Comparison of ENCODE assay signal across 22 mouse cellular contexts in genomic region chr2:163546623-163547318, GRCm38 (mm10). TPM values are rescaled to one million over a fixed set of nuclear protein-coding genes. Genes with fewer than 3 reads are reported as not detected.
DNase-seq lines count a peak whose midpoint lies in the region; ATAC-seq and TF ChIP-seq lines count a peak whose summit lies in the region.
"Had no signal": no experiment of that assay in that cellular context is flagged by ENCODE, and none has a peak within 500 bp of the region (broad histone marks: within the 10 kb centered on the region; RNA-seq: fewer than 3 reads in every experiment).

No protein-coding gene starts in this region.

- no peaks in the 10 kb centered on the region for H3K27me3 ChIP-seq in intestine, embryonic 16.5 days (replicated peaks; ENCODE audit: control insufficient read depth, insufficient read depth, low read length)
- H3K27me3 ChIP-seq in kidney, embryonic 15.5 days, result no peaks in the 10 kb centered on the region
- H3K27me3 ChIP-seq in liver, adult 2 months (ENCODE audit: control insufficient read depth, insufficient read depth, low read length), result no peaks in the 10 kb centered on the region
- no peaks in the 10 kb centered on the region for H3K27me3 ChIP-seq in stomach, embryonic 14.5 days (ENCODE audit: control insufficient read depth, insufficient read depth, low read length)
- no peaks in the 10 kb centered on the region for H3K27me3 ChIP-seq in hindbrain, embryonic 16.5 days (replicated peaks; ENCODE audit: control insufficient read depth, insufficient read depth, low read length)

- H3K4me2 ChIP-seq in intestine, embryonic 16.5 days (ENCODE audit: low read depth, low read length), result 0 out of 2 replicates have a peak overlapping the region, but pooled peaks have one; percentile 53
- peak overlapping the region; percentile 32; the same call in 1 of the 2 replicates for H3K4me2 ChIP-seq in kidney, embryonic 15.5 days
- H3K4me2 ChIP-seq in stomach, embryonic 14.5 days (replicated peaks; ENCODE audit: low read depth, low read length), result no peak overlapping the region
- H3K4me2 ChIP-seq in hindbrain, embryonic 16.5 days (ENCODE audit: low read length), result no peak overlapping the region
- H3K4me2 ChIP-seq: heart, embryonic 11.5 days had no signal

- H3K36me3 ChIP-seq in intestine, embryonic 16.5 days (ENCODE audit: control insufficient read depth, insufficient read depth, low read length), result no peaks in the 10 kb centered on the region
- H3K36me3 ChIP-seq in kidney, embryonic 15.5 days, result no peaks in the 10 kb centered on the region
- H3K36me3 ChIP-seq in liver, adult 2 months (ENCODE audit: control insufficient read depth, insufficient read depth, low read length), result peaks cover 6% of the 10 kb centered on the region
- H3K36me3 ChIP-seq in stomach, embryonic 14.5 days (ENCODE audit: control insufficient read depth, insufficient read depth, low read length), result no peaks in the 10 kb centered on the region
- H3K36me3 ChIP-seq in hindbrain, embryonic 16.5 days (ENCODE audit: control insufficient read depth, insufficient read depth, low read length), result no peaks in the 10 kb centered on the region

- peak; percentile 94 for DNase-seq in liver, adult 2 months (ENCODE audit: extremely low read depth, low read depth, low spot score)
- DNase-seq in left cerebral cortex, adult 2 months (ENCODE audit: extremely low spot score in 1 of 2, low spot score in 2 of 2), result no peak
- no peak for DNase-seq in spleen, adult 18-20 months
- DNase-seq in left cerebral cortex, adult 9 months (ENCODE audit: low spot score in 2 of 2), result no peak
- DNase-seq: adrenal gland, postnatal 36 days; gastrocnemius, postnatal 25 days; heart, postnatal 36 days; right cerebral cortex, postnatal 4 days; thymus, postnatal 25 days had no signal

- H3K9ac ChIP-seq in intestine, embryonic 16.5 days (ENCODE audit: low read depth, low read length), result peak overlapping the region; percentile 73
- H3K9ac ChIP-seq in kidney, embryonic 15.5 days, result peak overlapping the region; percentile 21; the same call in 1 of the 2 replicates
- peak overlapping the region; percentile 94 for H3K9ac ChIP-seq in liver, adult 2 months (ENCODE audit: low read depth, low read length)
- H3K9ac ChIP-seq in stomach, embryonic 14.5 days (replicated peaks; ENCODE audit: low read depth, low read length), result no peak overlapping the region
- H3K9ac ChIP-seq in hindbrain, embryonic 16.5 days (ENCODE audit: low read depth, low read length), result no peak overlapping the region

- intact Hi-C loops in left cerebral cortex, adult 2 months (cut with DNase I), result no loop called here

- peak; percentile 92 for ATAC-seq in intestine, embryonic 16.5 days
- peak; percentile 72 for ATAC-seq in kidney, embryonic 15.5 days (replicated peaks; ENCODE audit: low FRiP score)
- peak; percentile 66 for ATAC-seq in stomach, embryonic 14.5 days (ENCODE audit: insufficient number of reproducible peaks, insufficient read depth, low FRiP score, low read depth)
- ATAC-seq in hindbrain, embryonic 16.5 days, result no peak
- ATAC-seq: activated CD4-positive, CD25-positive, alpha-beta regulatory T cell, adult 4 months had no signal

- H3K4me1 ChIP-seq in intestine, embryonic 16.5 days (ENCODE audit: control insufficient read depth, insufficient read depth, low read length), result peaks cover 5% of the 10 kb centered on the region; the same call in 1 of the 2 replicates
- H3K4me1 ChIP-seq in kidney, embryonic 15.5 days, result peaks cover 15% of the 10 kb centered on the region; the same call in 1 of the 2 replicates
- H3K4me1 ChIP-seq in liver, adult 2 months (ENCODE audit: control insufficient read depth, insufficient read depth, low read length), result peaks cover 10% of the 10 kb centered on the region; the same call in 1 of the 2 replicates
- no peaks in the 10 kb centered on the region for H3K4me1 ChIP-seq in stomach, embryonic 14.5 days (ENCODE audit: control insufficient read depth, insufficient read depth, low read length)
- H3K4me1 ChIP-seq in hindbrain, embryonic 16.5 days (ENCODE audit: control insufficient read depth, insufficient read depth, low read depth, low read length), result no peaks in the 10 kb centered on the region

- H3K27ac ChIP-seq in intestine, embryonic 16.5 days (ENCODE audit: low read length), result peak overlapping the region; percentile 81
- H3K27ac ChIP-seq in kidney, embryonic 15.5 days, result no peak overlapping the region
- H3K27ac ChIP-seq in liver, adult 2 months (replicated peaks; ENCODE audit: insufficient read depth, low read depth, low read length), result peak overlapping the region; percentile 97
- H3K27ac ChIP-seq in stomach, embryonic 14.5 days (ENCODE audit: low read length), result no peak overlapping the region
- H3K27ac ChIP-seq in left cerebral cortex, adult 2 months, result no peak overlapping the region
- H3K27ac ChIP-seq in hindbrain, embryonic 16.5 days (ENCODE audit: low read depth, low read length), result no peak overlapping the region

- peak; percentile 85 for TF ChIP-seq POLR2A in liver, adult 2 months (IDR thresholded peaks at IDR 0.05; ENCODE audit: extremely low read depth, insufficient read depth, low read length)

- 54% methylated on average over 14 of the region's 14 CpGs for WGBS in intestine, embryonic 16.5 days
- WGBS in kidney, embryonic 15.5 days, result 70% methylated on average over 13 of the region's 14 CpGs
- 23% methylated on average over 13 of the region's 14 CpGs for WGBS in liver, adult 2 months
- WGBS in stomach, embryonic 14.5 days, result 67% methylated on average over 12 of the region's 14 CpGs
- WGBS in hindbrain, embryonic 16.5 days, result 79% methylated on average over 13 of the region's 14 CpGs

- no peak for TF ChIP-seq CTCF in liver, adult 2 months (IDR thresholded peaks at IDR 0.05; ENCODE audit: low read depth, low read length)
- no peak for TF ChIP-seq CTCF in left cerebral cortex, adult 2 months (IDR thresholded peaks at IDR 0.05)

- peak overlapping the region; percentile 54 for H3K4me3 ChIP-seq in intestine, embryonic 16.5 days (ENCODE audit: low read length)
- peak overlapping the region; percentile 32 for H3K4me3 ChIP-seq in kidney, embryonic 15.5 days (replicated peaks)
- peak overlapping the region; percentile 90 for H3K4me3 ChIP-seq in liver, adult 2 months (ENCODE audit: insufficient read depth, low read depth, low read length)
- no peak overlapping the region for H3K4me3 ChIP-seq in stomach, embryonic 14.5 days (ENCODE audit: low read depth, low read length)
- H3K4me3 ChIP-seq in left cerebral cortex, adult 2 months, result no peak overlapping the region
- no peak overlapping the region for H3K4me3 ChIP-seq in hindbrain, embryonic 16.5 days (ENCODE audit: low read length)

- H3K9me3 ChIP-seq in intestine, embryonic 16.5 days (ENCODE audit: control insufficient read depth, low read length), result no peaks in the 10 kb centered on the region
- H3K9me3 ChIP-seq in kidney, embryonic 15.5 days (replicated peaks), result no peaks in the 10 kb centered on the region
- H3K9me3 ChIP-seq in stomach, embryonic 14.5 days (ENCODE audit: control insufficient read depth, low read depth, low read length), result no peaks in the 10 kb centered on the region
- no peaks in the 10 kb centered on the region for H3K9me3 ChIP-seq in hindbrain, embryonic 16.5 days (ENCODE audit: control insufficient read depth, low read length)

- H3K79me2 ChIP-seq in liver, adult 2 months (ENCODE audit: control insufficient read depth, insufficient read depth, low read length), result peaks cover 28% of the 10 kb centered on the region; the same call in 1 of the 2 replicates

RNA-seq across cellular contexts. Expression of gene Hnf4a, which starts 40.2 kb away (rescaled TPM):
- polyA plus RNA-seq in intestine, embryonic 16.5 days (2015; fragmentation: Nextera tagmentation; extraction: Ambion mirVana), result 86.6 and 88.5 TPM in 2 replicates
- polyA plus RNA-seq in kidney, embryonic 15.5 days (2015; fragmentation: Nextera tagmentation; extraction: Ambion mirVana), result 18.6 and 19.4 TPM in 2 replicates
- total RNA-seq in liver, adult 2 months (2014; rRNA removed), result 164 and 213 TPM in 2 replicates
- 260 and 313 TPM in 2 replicates for polyA plus RNA-seq in liver, adult 2 months (2012; rRNA removed)
- polyA plus RNA-seq in stomach, embryonic 14.5 days (2014; fragmentation: Nextera tagmentation; extraction: Ambion mirVana), result 18.7 and 18.9 TPM in 2 replicates
- not detected for total RNA-seq in left cerebral cortex, adult 2 months (2021)
- 0.05 TPM in 1 of 2 replicates, not detected in the other for polyA plus RNA-seq in hindbrain, embryonic 16.5 days (2015; fragmentation: Nextera tagmentation; extraction: Ambion mirVana)
- total RNA-seq: gastrocnemius, postnatal 25 days; heart, postnatal 36 days; layer of hippocampus, postnatal 14 days; megakaryocyte, adult 5-6 weeks; monocyte, adult 5-6 weeks had no signal
- polyA plus RNA-seq: activated CD4-positive, CD25-positive, alpha-beta regulatory T cell, adult 4 months; embryonic facial prominence, embryonic 11.5 days; limb, embryonic 11.5 days; lung, embryonic 16.5 days; neural tube, embryonic 14.5 days had no signal

RNA-seq across cellular contexts. Expression of gene R3hdml, which starts 54.7 kb away (rescaled TPM):
- polyA plus RNA-seq in intestine, embryonic 16.5 days (2015; fragmentation: Nextera tagmentation; extraction: Ambion mirVana), result 0.20 and 0.24 TPM in 2 replicates
- 31.2 and 34.9 TPM in 2 replicates for polyA plus RNA-seq in kidney, embryonic 15.5 days (2015; fragmentation: Nextera tagmentation; extraction: Ambion mirVana)
- not detected in 2 replicates for total RNA-seq in liver, adult 2 months (2014; rRNA removed)
- not detected in 2 replicates for polyA plus RNA-seq in liver, adult 2 months (2012; rRNA removed)
- not detected in 2 replicates for polyA plus RNA-seq in stomach, embryonic 14.5 days (2014; fragmentation: Nextera tagmentation; extraction: Ambion mirVana)
- not detected for total RNA-seq in left cerebral cortex, adult 2 months (2021)
- 0.34 and 1.0 TPM in 2 replicates for polyA plus RNA-seq in hindbrain, embryonic 16.5 days (2015; fragmentation: Nextera tagmentation; extraction: Ambion mirVana)
- total RNA-seq: adrenal gland, postnatal 36 days; gastrocnemius, postnatal 25 days; heart, postnatal 36 days; layer of hippocampus, postnatal 14 days; megakaryocyte, adult 5-6 weeks; monocyte, adult 5-6 weeks had no signal
- polyA plus RNA-seq: activated CD4-positive, CD25-positive, alpha-beta regulatory T cell, adult 4 months; embryonic facial prominence, embryonic 11.5 days; heart, embryonic 11.5 days; limb, embryonic 11.5 days; lung, embryonic 16.5 days had no signal

RNA-seq across cellular contexts. Expression of gene Ttpal, which starts 55.3 kb away (rescaled TPM):
- polyA plus RNA-seq in intestine, embryonic 16.5 days (2015; fragmentation: Nextera tagmentation; extraction: Ambion mirVana), result 22.2 and 22.9 TPM in 2 replicates
- 29.2 and 30.6 TPM in 2 replicates for polyA plus RNA-seq in kidney, embryonic 15.5 days (2015; fragmentation: Nextera tagmentation; extraction: Ambion mirVana)
- 9.3 and 9.7 TPM in 2 replicates for total RNA-seq in liver, adult 2 months (2014; rRNA removed)
- 8.1 and 12.4 TPM in 2 replicates for polyA plus RNA-seq in liver, adult 2 months (2012; rRNA removed)
- 37.3 and 39.6 TPM in 2 replicates for polyA plus RNA-seq in stomach, embryonic 14.5 days (2014; fragmentation: Nextera tagmentation; extraction: Ambion mirVana)
- 10 to 100 TPM; 69.9 to 81.2 TPM for total RNA-seq in left cerebral cortex, adult 2 months (2021)
- polyA plus RNA-seq in hindbrain, embryonic 16.5 days (2015; fragmentation: Nextera tagmentation; extraction: Ambion mirVana), result 37.6 and 43.2 TPM in 2 replicates

Comparison
In these comparisons a context has a peak if more than half of its experiments do, and no peak if none do; other contexts are left out.
1. H3K27ac ChIP-seq: peak in intestine, embryonic 16.5 days (single experiment) and liver, adult 2 months (single experiment); none in kidney, embryonic 15.5 days (single experiment), stomach, embryonic 14.5 days (single experiment), left cerebral cortex, adult 2 months (single experiment) and hindbrain, embryonic 16.5 days (single experiment).
2. H3K4me2 ChIP-seq: peak in intestine, embryonic 16.5 days (single experiment) and kidney, embryonic 15.5 days (single experiment); none in stomach, embryonic 14.5 days (single experiment) and hindbrain, embryonic 16.5 days (single experiment).
3. H3K4me3 ChIP-seq: peak in intestine, embryonic 16.5 days (single experiment), kidney, embryonic 15.5 days (single experiment) and liver, adult 2 months (single experiment); none in stomach, embryonic 14.5 days (single experiment), left cerebral cortex, adult 2 months (single experiment) and hindbrain, embryonic 16.5 days (single experiment).
4. H3K9ac ChIP-seq: peak in intestine, embryonic 16.5 days (single experiment), kidney, embryonic 15.5 days (single experiment) and liver, adult 2 months (single experiment); none in stomach, embryonic 14.5 days (single experiment) and hindbrain, embryonic 16.5 days (single experiment).
5. RNA of gene Hnf4a, which starts 40.2 kb away (polyA plus RNA-seq): 260 to 313 TPM in liver, adult 2 months, 86.6 to 88.5 TPM in intestine, embryonic 16.5 days, 18.7 to 18.9 TPM in stomach, embryonic 14.5 days and 18.6 to 19.4 TPM in kidney, embryonic 15.5 days; 0.05 TPM in hindbrain, embryonic 16.5 days; every median in the first group is over 10 times any median in the second.
6. RNA of gene R3hdml, which starts 54.7 kb away (polyA plus RNA-seq): 31.2 to 34.9 TPM in kidney, embryonic 15.5 days; 0.34 to 1.0 TPM in hindbrain, embryonic 16.5 days, 0.20 to 0.24 TPM in intestine, embryonic 16.5 days, not detected in liver, adult 2 months and not detected in stomach, embryonic 14.5 days; every median in the first group is over 10 times any median in the second.